Mouse (Mus musculus) olfactory bulb, adult 2 months (tissue): ENCODE measurements around the gene Per1.

Experiments
- CTCF ChIP-seq: fragments of 200-500 bp; IDR thresholded peaks from 2 replicates; pipeline ENCODE4 v1.5.1; 2012; ENCODE audit warnings: low read depth, mild to moderate bottlenecking, low read length, moderate library complexity; ENCODE audit not compliant: insufficient read depth
- POLR2A ChIP-seq: fragments of 200-500 bp; IDR thresholded peaks from 2 replicates; pipeline ENCODE4 v1.6.1; 2012; ENCODE audit warnings: mild to moderate bottlenecking, low read depth, low read length, moderate library complexity; ENCODE audit not compliant: insufficient read depth

GRCm38 (mm10) chr11:69103121-69103520, 8.1 kb downstream of the Per1 start:
- TF ChIP-seq CTCF (no peak), POLR2A (no peak)
